Mouse (Mus musculus): ENCODE measurements around the gene Bmp6.

Gene Bmp6

GRCm38 (mm10) chr13:38353420-38354255 is 8.7 kb downstream of the Bmp6 start:
- no peak for DNase-seq (ENCODE audit: extremely low spot score, low read depth, low spot score)

- no peak for DNase-seq (ENCODE audit: extremely low spot score, low read depth, low spot score)
Measured at GRCm38 (mm10) chr13:38354284-38354683, 9.4 kb downstream of the Bmp6 start.

- DNase-seq (ENCODE audit: extremely low spot score, low read depth, low spot score), result no peak
Measured at GRCm38 (mm10) chr13:38359045-38359444, 14.1 kb downstream of the Bmp6 start.

- no peak for DNase-seq (ENCODE audit: extremely low spot score, low read depth, low spot score)
Measured at GRCm38 (mm10) chr13:38362751-38363150, 17.8 kb downstream of the Bmp6 start.

- DNase-seq (ENCODE audit: extremely low spot score, low read depth, low spot score), result no peak
Measured at GRCm38 (mm10) chr13:38363869-38364268, 19.0 kb downstream of the Bmp6 start.

DNA sequence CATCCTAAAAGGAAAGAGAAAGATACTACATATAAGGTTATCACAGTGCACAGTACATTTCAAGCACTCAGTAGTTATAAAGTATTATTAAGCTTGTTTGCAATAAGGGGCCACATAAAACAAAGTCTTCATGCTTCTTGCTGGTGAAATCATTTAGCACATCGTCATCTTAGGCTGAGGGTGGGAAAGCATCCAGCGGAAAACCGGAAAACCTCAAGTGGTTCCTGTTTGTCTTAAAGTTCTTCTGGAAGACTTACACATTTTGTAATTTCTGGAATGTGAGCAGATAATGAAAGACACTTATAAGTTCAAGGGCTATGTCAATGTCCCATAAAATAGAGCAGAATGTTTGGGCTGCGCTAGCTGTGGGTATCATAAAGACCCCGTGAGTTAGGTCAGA is 24.7 kb downstream of the Bmp6 start:
- DNase-seq (ENCODE audit: extremely low spot score, low read depth, low spot score), result no peak

- no peak for DNase-seq (ENCODE audit: extremely low spot score, low read depth, low spot score)
Measured at GRCm38 (mm10) chr13:38376071-38376470, 31.2 kb downstream of the Bmp6 start.

DNA sequence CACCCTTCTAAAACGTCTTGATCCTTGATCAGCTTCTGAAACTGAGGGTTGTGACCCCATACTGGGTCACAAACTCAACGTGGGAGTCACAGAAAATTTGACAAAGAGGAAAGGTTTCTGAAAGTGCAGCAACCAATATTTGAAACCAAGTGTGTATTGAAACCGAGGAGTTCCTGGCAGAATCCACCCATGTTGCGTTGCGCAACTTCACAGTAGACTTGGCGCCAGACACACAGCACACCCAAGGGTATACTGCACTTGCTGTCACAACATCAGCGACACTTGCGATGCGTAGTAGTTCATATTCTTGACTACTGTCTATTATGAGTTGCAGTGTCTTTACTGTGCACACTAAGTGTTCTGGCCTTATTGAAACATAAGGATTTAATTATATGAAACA is 32.4 kb downstream of the Bmp6 start:
- DNase-seq (ENCODE audit: extremely low spot score, low read depth, low spot score), result no peak

DNA sequence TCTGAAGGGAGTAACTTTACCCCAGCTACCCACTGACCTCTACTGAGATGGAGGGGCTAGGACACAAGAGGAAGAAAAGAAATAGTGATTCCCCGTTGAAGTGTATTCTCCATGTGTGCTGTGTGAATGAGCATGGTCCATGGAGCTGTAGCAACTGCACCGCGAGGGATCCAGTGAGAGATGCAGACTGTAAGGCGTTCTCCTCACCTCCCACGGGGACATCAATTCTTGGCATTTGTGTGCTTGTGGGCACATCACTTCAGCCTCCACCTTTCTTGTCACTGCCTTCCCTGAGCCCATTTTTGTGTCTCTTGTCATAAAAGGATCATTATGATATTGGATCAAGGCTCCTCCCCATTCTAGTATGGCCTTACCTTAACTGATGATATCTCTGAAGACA is 34.9 kb downstream of the Bmp6 start:
- DNase-seq (ENCODE audit: extremely low spot score, low read depth, low spot score), result no peak

GRCm38 (mm10) chr13:38386035-38386559 is 41.2 kb downstream of the Bmp6 start:
- DNase-seq (ENCODE audit: extremely low spot score, low read depth, low spot score), result no peak

- no peak for DNase-seq (ENCODE audit: extremely low spot score, low read depth, low spot score)
Measured at GRCm38 (mm10) chr13:38387453-38388040, 42.6 kb downstream of the Bmp6 start.

- no peak for DNase-seq (ENCODE audit: extremely low spot score, low read depth, low spot score)
Measured at GRCm38 (mm10) chr13:38393444-38393843, 48.5 kb downstream of the Bmp6 start.

DNA sequence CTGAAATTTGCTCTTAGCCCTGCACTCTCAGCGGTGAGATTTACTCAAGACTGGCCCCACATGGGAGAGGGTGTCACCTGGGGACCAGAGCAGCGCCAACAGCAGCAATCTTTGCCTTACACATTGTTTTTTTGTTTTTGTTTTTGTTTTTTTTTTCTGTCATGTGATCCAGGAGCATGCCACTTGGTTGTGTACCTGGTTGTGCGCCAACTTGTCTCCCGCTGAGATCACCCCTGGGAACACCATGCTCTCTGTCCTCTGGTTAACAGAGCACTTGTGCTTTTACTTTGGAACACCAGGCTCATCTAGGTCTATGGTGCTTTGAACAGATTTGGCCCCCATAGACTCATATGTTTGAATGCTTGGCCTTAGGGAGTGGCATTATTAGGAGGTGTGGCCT is 50.1 kb downstream of the Bmp6 start:
- DNase-seq (ENCODE audit: extremely low spot score, low read depth, low spot score), result no peak

DNA sequence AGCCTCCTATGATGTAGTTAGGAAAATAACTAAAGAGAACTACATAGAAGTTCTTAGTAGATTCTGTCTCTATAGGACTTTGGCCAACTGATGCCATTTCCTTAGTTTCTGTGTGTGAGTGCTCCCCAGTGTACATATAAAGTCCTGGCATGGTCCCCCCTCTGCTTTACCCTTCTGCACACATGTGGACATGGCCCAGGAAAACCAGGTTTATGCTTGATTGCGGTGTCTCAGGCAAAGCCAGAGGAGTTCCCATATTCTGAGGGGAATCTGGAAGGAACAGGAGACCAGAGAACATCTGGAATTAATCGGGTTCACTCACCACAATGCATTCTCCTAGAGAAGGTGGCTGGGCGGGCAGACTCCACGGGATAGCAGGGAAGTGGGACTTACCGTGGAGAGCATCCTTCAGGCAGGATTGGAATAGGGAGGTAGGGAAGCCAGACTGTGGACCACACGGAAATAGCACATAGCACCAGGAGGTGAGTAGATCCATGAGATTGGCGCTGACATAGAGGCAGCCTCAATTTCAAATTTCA is 52.2 kb downstream of the Bmp6 start:
- DNase-seq (ENCODE audit: extremely low spot score, low read depth, low spot score), result no peak

- no peak for DNase-seq (ENCODE audit: extremely low spot score, low read depth, low spot score)
Measured at GRCm38 (mm10) chr13:38398658-38399057, 53.8 kb downstream of the Bmp6 start.

DNA sequence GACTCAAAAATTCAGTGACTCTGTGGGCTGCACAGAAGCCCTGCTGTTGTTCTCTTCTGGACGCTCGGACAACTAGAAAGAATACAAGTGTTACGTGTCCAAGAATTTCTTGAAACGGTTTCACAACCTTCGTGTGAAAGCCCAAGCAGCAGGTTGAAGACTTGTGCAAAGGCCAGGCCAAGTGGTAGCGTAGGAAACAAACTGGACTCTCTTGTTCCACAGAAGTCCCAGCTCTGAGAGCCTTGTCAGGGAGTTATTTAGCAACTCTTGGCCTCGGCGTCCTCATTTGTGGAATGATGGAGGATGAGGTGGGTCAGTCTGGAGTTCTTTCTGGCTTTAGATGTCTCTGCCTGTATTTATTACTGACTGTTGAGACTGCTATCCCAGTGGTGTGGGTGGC is 55.8 kb downstream of the Bmp6 start:
- no peak for DNase-seq (ENCODE audit: extremely low spot score, low read depth, low spot score)

- no peak for DNase-seq (ENCODE audit: extremely low spot score, low read depth, low spot score)
Measured at GRCm38 (mm10) chr13:38407611-38408315, 62.9 kb downstream of the Bmp6 start.

DNA sequence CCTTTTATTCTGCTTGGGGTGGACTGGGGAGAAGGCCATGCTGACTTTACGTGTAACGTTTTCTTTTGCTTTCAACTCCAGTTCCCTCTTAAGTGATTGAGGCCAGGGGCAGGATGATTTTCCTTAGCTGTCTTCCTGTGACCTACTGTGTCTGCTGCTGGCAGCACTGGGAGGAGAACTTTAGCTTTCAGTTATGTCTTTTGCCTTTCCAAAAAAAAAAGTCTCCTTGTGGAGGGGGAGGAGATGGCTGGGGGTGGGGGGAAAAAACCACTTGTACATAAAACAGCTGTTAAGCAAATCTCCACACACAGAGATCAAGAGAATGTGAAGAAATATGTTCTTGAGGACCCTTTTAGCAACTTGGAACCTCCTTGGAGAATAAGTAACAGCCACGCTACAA is 63.7 kb downstream of the Bmp6 start:
- no peak for DNase-seq (ENCODE audit: extremely low spot score, low read depth, low spot score)

DNA sequence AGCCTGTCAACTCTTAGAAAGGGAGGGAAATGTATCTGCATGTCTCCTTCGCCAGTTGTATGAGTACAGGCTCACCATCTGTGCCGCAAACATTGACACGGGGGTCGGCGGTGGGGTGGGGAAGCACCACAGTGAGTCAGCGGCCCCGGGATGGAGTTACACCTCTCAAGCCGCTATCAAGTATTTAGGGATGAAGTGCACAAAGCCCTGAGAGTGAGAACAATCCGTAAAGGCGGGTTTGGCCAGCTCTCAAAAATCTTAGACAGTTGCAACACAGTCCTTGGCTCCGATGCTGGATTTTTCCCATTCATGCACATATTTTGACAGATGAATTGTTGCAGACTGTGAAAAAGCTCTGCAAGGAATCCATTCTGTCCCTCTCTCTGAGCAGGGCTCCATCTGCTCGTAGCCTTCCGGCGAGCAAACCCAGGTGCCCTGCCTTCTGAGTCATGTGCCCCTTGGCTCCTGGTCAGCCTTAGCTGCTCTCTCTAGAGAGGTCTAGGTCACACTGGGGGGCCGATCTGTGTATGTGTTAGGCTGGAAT is 65.5 kb downstream of the Bmp6 start:
- DNase-seq (ENCODE audit: extremely low spot score, low read depth, low spot score), result no peak

DNA sequence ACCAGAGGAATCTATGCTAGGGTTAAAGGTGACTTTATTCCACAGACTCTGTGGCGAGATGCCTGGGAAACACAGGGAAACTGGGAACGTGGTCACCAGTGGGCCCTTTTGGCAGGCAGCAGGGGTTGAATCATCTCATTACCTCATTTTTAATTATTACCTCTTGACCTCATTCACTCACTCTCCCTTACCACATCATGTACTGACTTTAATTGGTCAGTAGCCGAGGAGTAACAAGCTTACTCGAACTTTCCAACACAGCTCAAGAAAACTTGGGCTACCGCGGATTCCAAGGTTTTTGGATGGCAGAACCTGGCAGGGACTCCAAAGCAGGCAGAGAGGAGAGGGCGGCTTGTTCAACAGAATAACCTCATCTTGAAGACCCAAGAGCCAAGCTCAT is 74.9 kb downstream of the Bmp6 start:
- no peak for DNase-seq (ENCODE audit: extremely low spot score, low read depth, low spot score)

- DNase-seq (ENCODE audit: extremely low spot score, low read depth, low spot score), result no peak
Measured at GRCm38 (mm10) chr13:38422491-38422890, 77.6 kb downstream of the Bmp6 start.

All from hindlimb bud, embryonic 11.5 days (tissue).